Mouse (Mus musculus) liver, postnatal 0 days (tissue): ENCODE data around the gene Alox5.

Experiments used
- CTCF ChIP-seq: sonication (generic); IDR thresholded peaks from 2 replicates; pipeline ENCODE4 v1.5.1; 2016; ENCODE audit warnings: antibody characterized with exemption, low read depth
- EP300 ChIP-seq: IDR thresholded peaks from 2 replicates; pipeline ENCODE4 v1.6.1; 2016; ENCODE audit warnings: antibody characterized with exemption, low read depth, mild to moderate bottlenecking

GRCm38 (mm10) chr6:116402426-116402825 lies 58.6 kb downstream of the Alox5 start:
- TF ChIP-seq EP300 (no peak), CTCF (no peak)
